Mouse (Mus musculus): ENCODE results near the gene Shq1.

The Shq1 gene

DNA sequence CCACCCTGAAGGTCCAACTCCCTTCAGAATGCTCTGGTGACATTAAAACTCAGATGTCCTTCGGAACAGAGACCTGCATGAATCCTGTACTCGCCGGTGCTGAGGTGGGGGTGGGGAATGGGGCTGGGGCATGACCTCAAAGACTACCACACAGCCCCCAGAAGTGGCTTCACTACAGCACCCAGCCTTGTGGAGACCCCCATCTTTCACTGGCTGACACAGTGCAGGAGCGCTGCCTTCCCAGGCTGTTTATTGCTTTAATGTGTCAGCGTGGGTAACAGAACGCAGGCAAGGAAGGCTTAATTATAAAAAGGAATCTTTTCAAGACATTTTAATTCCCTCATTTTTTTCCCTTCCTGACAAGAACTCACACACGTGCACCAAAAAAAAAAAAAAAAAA lies 137.6 kb downstream of the Shq1 start:
- in situ Hi-C loops (cut with MboI, MseI), result no loop called here

DNA sequence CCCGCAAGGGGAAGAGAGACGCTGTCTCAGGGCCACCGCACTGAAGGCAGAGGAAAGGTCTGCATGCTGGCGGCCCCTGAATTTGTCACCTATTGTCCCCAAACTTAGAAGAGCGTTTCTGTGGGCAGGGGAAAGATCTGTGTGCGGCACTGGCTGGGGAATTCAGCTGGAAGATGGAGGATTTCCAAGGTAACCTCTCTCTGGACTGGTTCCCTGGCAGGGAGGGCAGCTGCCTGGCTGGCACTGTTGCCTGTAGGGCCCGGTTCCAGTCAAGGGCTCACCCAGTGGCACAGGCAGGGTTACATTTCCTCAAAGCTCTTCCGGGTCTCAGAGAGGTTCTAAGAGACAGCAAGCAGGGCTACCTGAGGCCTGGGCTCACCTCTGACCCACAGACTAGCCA lies 138.6 kb downstream of the Shq1 start:
- in situ Hi-C loops (cut with MboI, MseI), result no loop called here

DNA sequence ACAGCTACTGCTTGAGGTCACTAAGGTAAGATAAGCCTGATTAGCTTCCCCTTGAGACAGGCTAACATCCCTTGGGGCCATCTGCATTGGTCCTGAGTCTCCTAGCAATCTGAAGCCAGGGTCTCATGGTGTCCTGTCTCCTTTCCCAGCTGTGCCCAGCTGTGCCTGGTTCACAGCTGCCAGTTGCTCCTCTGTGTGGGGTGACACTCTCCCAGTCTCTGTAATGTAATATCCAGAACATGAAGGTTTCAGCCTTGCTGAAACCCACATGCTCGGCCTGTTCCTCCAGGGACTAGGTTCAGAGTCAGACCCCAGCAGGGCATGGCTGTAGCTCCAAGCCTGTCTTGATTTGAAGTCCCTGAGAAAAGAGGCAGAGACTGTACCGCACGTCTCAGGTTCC lies 141.3 kb downstream of the Shq1 start:
- in situ Hi-C loops (cut with MboI, MseI), result no loop called here

DNA sequence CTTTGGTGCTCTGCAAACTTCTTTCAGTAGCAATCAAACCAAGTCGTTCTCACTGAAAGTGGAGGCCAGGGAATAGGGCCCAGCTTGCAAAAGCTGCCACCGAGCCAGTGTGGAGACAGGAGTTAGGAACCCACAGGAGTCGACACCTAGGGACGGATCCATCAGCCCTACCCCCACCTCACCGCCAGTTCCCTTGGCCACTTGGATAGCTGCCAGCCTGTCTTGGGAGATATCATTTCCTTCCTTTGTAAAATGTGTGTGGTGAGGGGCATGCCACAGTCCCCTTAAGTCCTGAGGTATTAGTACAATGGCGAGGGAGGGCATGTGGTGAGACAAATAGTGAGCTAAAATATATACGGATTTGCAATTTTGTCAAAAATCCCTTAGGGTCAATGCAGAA lies 142.4 kb downstream of the Shq1 start:
- in situ Hi-C loops (cut with MboI, MseI), result no loop called here

DNA sequence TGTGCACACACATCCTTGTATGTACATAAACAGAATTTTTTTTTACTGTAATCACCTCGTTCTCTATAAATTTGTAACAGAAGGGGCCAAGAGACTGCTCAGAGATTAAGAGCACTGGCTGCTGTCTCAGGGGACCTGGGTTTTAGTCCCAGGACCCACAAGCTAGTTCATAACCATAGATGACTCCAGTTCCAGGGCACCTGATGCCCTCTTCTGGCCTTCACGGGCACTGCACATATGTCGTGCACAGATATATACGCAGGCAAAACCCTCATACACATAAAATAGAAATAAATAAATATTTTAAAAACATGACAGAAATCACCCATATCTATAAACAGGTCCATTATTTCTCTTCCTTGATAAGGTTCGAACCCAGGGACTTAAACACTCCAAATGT lies 143.0 kb downstream of the Shq1 start:
- in situ Hi-C loops (cut with MboI, MseI), result no loop called here

DNA sequence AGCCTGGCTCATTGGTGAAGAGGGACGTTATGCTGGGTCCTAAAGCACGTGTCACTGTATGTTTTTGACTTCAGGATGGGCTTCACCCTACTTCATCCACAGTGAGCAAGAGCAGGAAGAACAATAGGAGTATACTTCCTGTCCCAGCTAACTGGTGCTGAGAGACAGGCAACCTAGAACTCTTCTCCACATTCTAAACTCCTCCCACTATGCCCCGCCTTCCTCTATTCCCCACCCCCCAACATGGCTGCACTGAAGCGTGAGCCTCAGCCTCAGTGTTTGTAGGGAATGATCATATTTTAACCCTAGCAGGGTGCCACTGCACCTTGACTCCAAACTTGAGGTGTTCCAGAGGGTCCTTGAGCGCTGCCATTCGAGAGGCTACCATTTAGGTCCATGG lies 143.8 kb downstream of the Shq1 start:
- in situ Hi-C loops (cut with MboI, MseI), result no loop called here

- in situ Hi-C loops (cut with MboI, MseI), result no loop called here
These were observed 144.9 kb downstream of the Shq1 start for GRCm38 (mm10) chr6:100526066-100526465.

DNA sequence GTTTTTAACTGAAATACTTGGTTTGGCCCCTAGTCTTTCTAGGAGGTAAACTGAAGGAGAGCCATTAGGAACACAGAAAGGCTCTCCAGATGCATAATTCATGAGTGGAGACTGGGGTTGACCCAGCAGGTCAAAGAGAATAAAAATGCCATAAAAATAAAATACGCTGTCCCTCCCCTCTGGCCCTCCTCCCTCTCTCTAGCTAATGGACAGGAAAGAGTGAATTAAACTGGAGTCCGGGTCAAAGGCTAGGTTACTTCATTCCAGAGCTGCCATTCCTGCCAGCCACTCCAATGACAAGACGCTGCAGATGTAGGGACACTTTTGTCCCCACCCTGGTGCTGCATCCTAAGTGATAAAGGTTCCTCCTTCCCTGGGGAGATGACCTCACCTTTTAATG lies 145.5 kb downstream of the Shq1 start:
- in situ Hi-C loops (cut with MboI, MseI), result no loop called here

DNA sequence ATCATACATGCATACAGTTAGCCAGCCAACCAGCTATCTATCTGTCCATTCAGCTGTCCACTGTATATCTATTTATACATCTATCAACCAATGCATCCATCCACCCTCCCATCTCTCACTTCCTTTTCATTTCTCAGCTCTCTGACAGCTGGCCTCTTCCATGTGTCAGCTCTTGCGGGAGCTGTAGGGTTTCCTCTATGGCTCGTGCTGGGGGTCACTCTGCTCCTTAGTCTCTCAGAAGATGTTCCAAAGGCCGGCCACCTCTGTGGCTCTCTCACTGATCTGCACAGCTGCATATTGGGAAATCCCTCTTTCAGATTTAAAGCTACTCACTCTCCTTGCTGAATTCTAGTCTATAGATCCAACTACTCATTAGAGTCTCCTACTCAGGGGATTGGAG lies 148.5 kb downstream of the Shq1 start:
- in situ Hi-C loops (cut with MboI, MseI), result loop anchor here (5.0 to 25.0 kb wide), 2 partner anchors 720 to 1835 kb away; no protein-coding TSS in a partner anchor

DNA sequence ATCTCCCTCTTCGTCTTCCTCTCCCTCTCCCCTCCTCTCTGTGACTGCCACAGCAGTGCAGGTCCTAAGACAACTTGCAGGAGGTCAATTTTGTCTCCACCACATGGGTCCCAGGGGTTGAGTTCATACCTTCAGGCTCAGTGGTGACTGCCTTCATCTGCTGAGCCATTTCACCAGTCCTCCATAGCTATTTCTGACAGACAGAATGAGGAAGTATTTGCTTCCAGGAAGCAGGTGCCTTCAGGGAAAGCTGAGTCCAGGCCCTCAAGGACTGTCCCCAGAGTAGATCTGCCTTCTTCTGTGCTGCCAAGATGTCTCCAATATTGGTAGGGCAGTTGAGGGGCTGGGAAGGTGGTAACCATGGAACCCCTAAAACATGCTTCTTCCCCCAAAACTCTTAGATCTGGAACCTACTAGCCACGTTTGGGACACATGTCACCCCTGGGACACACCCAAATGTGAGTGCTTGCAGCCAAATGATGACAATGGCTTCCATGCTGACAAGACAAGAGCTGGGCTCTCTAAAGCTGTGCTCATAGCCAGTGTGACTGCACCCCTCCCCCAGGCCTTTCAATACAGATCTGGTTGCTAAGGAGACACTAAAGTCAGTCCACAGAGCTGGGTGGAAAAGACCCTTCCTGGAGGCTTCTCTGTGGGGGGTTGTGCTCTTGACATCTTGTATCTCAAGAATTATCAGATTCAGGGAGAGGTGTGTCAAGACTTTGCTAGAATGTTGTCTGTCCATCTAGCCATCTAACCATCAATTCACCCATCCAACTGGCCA lies 149.2 kb downstream of the Shq1 start:
- in situ Hi-C loops (cut with MboI, MseI), result loop anchor here (5.0 to 25.0 kb wide), 2 partner anchors 720 to 1835 kb away; no protein-coding TSS in a partner anchor

DNA sequence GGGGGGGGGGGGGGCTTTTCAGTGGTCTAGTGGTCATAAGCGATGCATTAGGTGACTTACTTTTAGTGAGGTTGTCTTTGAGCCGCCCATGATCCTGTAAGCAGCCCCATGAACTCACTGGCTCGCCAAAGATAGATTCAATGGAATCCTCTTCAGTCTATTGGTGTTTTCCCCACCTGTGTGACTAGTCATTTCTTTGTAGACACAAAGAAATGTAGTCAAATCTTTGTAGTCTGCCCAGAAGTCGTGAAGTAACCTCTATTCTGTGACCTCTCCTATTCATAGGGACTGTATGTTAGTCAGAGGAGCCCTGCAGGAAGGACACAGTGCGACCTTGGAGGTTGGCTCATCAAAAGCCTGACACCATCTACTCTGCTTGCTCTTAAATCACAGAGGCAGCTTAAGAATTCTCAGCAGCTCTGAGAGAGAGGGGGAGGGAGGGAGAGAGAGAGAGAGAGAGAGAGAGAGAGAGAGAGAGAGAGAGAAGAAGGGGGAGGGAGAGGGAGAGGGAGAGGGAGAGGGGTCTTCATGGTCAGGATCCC lies 150.3 kb downstream of the Shq1 start:
- in situ Hi-C loops (cut with MboI, MseI), result loop anchor here (5.0 to 25.0 kb wide), 2 partner anchors 718 to 1833 kb away; no protein-coding TSS in a partner anchor

DNA sequence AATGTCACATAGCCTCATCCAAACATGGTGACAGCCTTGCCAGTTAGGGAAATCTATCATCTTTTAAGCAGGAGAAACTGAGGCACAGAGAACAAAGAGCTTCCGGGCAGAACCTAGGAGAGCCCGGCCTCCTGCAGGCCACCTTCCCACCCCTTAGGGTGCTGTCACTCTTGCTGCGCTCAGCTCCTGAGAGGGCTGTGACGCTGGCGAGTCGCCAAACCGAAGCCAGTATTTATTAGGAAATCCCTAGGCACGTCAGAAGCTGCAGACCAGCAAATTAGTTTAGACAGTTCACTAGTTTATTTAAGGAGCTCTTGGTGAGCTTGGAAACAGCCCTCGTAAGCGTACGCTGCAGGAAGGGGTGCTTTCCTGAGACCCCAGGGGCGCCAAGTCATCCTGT lies 151.1 kb downstream of the Shq1 start:
- in situ Hi-C loops (cut with MboI, MseI), result loop anchor here (5.0 to 25.0 kb wide), 2 partner anchors 718 to 1833 kb away; no protein-coding TSS in a partner anchor

Measured in regulatory T cell (primary cell).